Mouse (Mus musculus) kidney, adult 2 months (tissue): ENCODE data around the gene Hipk2.

Source experiments
- CTCF ChIP-seq: fragments of 200-500 bp; conservative IDR thresholded peaks from 2 replicates; pipeline ENCODE4 v1.5.1; 2011; ENCODE audit warnings: low read depth, mild to moderate bottlenecking, control low read depth, low read length, moderate library complexity, mixed read lengths; ENCODE audit not compliant: insufficient read depth, insufficient read length
- POLR2A ChIP-seq: fragments of 200-500 bp; IDR thresholded peaks from one replicate; pipeline ENCODE4 v1.6.1; 2011; ENCODE audit warnings: low read depth, low read length, control low read depth

DNA sequence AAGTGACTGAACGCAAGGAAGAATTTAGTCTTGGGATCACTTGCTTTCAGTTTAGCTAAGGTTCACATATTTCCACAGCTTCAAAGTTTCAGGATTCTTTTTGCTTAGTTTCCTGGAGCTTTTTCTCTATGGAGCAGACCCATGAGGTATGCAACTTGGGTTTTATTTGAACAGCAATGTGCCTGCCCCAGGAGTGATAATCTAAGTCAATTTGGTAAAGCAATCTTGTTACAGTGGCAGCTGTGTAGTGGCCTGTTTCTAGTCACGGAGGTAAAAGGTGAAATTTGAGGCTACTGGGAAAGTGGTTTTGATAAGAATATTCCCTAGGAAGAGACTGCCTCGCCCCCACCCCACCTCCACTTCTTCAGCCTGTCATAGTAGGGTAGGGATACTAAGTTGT, 8.5 kb upstream of the Hipk2 start:
- TF ChIP-seq CTCF: no peak
- TF ChIP-seq POLR2A: no peak
